Mouse (Mus musculus) forebrain, embryonic 11.5 days (tissue): ENCODE measurements around the gene Vill. TPM values are rescaled to one million over a fixed set of nuclear protein-coding genes. Genes with fewer than 3 reads are reported as not detected.

ENCODE experiments used
- ATAC-seq: fragments of 200-750 bp; cut with Nextera tagmentation; replicated peaks from 2 replicates; pipeline ENCODE4 v1.8.0; 2017; ENCODE audit warnings: moderate TSS enrichment; ENCODE audit not compliant: low FRiP score
- DNase-seq: peaks from one replicate; pipeline ENCODE4 v3.0.0-alpha.2; 2017; ENCODE audit warnings: low spot score
- H3K27ac ChIP-seq: fragments of 300-500 bp; sonication (generic); 2 replicates; pipeline ENCODE4 v1.5.1; 2014; ENCODE audit warnings: low read depth, low read length
- H3K27me3 ChIP-seq: fragments of 300-500 bp; sonication (generic); 2 replicates; pipeline ENCODE4 v1.6.1; 2014; ENCODE audit warnings: mild to moderate bottlenecking, low read length, mixed read lengths; ENCODE audit not compliant: control insufficient read depth, insufficient read depth
- H3K36me3 ChIP-seq: fragments of 300-500 bp; sonication (generic); 2 replicates; pipeline ENCODE4 v1.6.1; 2014; ENCODE audit warnings: mild to moderate bottlenecking, low read length, moderate library complexity, mixed read lengths; ENCODE audit not compliant: control insufficient read depth, insufficient read depth
- H3K4me1 ChIP-seq: fragments of 300-500 bp; sonication (generic); replicated peaks from 2 replicates; pipeline ENCODE4 v1.6.1; 2014; ENCODE audit warnings: low read length, mixed read lengths; ENCODE audit not compliant: control insufficient read depth, insufficient read depth
- H3K4me2 ChIP-seq: fragments of 300-500 bp; sonication (generic); 2 replicates; pipeline ENCODE4 v1.6.1; 2014; ENCODE audit warnings: low read depth, mild to moderate bottlenecking, low read length, moderate library complexity, mixed read lengths; ENCODE audit not compliant: severe bottlenecking
- H3K4me3 ChIP-seq: fragments of 300-500 bp; sonication (generic); 2 replicates; pipeline ENCODE4 v1.5.1; 2014; ENCODE audit warnings: low read depth, low read length
- H3K9ac ChIP-seq: fragments of 300-500 bp; sonication (generic); 2 replicates; pipeline ENCODE4 v1.6.1; 2014; ENCODE audit warnings: low read length
- H3K9me3 ChIP-seq: fragments of 300-500 bp; sonication (generic); 2 replicates; pipeline ENCODE4 v1.6.1; 2016; ENCODE audit warnings: low read length, mixed read lengths; ENCODE audit not compliant: control insufficient read depth
- WGBS: fragments of 180-500 bp; shearing (Covaris S2); extraction: QIAGEN DNeasy Blood & Tissue Kit; methylation state at CpG from one replicate; pipeline ENCODE4 v1.1.7; 2014; 5-methylcytosine and 5-hydroxymethylcytosine counted together
- polyA plus RNA-seq: library from polyadenylated mRNA; unstranded; fragments of >200 nt; fragmentation: Nextera tagmentation; extraction: Ambion mirVana; gene quantifications from 2 replicates; pipeline ENCODE4 v1.2.1, GENCODE M21; 2014

The Vill gene
- polyA plus RNA-seq, 1 experiment from 2014 or later = 8.6 TPM

DNA sequence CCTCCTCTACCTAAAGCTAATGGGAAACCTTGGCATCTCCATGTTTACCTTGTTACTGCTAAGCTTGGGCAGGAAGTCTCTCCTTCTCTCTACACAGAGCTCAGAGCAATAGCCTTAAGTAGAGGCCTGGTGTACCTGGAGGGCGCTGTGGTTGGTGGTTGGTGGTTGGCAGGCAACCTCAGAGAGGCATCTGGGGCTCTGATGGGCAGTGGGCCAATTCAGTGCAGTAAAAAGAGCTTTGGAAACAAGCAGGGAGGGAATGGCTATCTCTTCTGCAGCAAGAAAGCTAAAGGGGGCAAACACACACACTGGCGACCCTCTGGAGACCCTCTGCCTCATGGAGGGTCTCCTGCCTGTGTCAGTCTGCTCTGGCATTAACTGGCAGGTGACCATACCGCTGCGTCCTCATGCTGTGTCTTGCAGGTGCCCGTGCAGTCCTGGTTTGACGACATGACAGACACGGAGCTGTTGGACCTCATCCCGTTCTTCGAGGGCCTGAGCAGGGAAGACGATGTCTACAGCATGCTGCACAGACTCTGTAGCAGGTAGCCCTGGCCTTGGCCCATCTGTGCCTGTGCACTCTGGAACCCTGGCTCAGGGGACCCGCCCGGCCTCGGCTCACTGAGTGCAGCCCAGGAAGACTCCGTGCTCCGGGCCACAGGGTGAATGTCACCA, 12.3 kb upstream of the Vill start:
- no peak overlapping the region for H3K4me2 ChIP-seq
- H3K4me1 ChIP-seq = no peaks in the 10 kb centered on the region; the same call in 1 of the 2 replicates
- no peaks in the 10 kb centered on the region for H3K9me3 ChIP-seq
- H3K27me3 ChIP-seq = no peaks in the 10 kb centered on the region
- no peak overlapping the region for H3K4me3 ChIP-seq
- WGBS = 92% methylated on average over 15 of the region's 15 CpGs
- H3K36me3 ChIP-seq = no peaks in the 10 kb centered on the region
- H3K9ac ChIP-seq = no peak overlapping the region
- no peak for ATAC-seq
- no peak overlapping the region for H3K27ac ChIP-seq
- no peak for DNase-seq

GRCm38 (mm10) chr9:119048182-119048903, 4.2 kb upstream of the Vill start:
- no peak overlapping the region for H3K9ac ChIP-seq
- H3K9me3 ChIP-seq = no peaks in the 10 kb centered on the region
- H3K4me1 ChIP-seq = no peaks in the 10 kb centered on the region; the same call in 1 of the 2 replicates
- WGBS = 84% methylated on average over 11 of the region's 11 CpGs
- DNase-seq (no peak), ATAC-seq (no peak)
- H3K27me3 ChIP-seq = no peaks in the 10 kb centered on the region
- no peak overlapping the region for H3K27ac ChIP-seq
- no peaks in the 10 kb centered on the region for H3K36me3 ChIP-seq
- no peak overlapping the region for H3K4me3 ChIP-seq
- no peak overlapping the region for H3K4me2 ChIP-seq

DNA sequence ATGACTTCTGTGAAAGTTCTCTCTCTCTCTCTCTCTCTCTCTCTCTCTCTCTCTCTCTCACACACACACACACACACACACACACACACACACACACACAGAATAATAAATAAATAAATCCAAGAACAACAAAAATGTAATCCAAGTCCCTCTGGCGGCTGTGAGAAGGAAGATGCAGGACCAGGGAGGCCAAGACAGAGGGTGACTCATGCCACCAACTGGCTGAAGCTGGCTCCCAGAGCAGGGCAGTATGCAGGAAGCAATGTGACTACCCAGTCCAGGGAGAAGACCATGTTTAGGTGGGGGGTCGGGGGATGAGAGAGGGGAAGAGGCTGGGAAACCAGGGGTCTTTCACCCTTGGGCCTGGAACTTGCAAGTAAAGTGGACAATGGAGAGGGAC, 1.4 kb upstream of the Vill start:
- H3K27ac ChIP-seq = no peak overlapping the region

DNA sequence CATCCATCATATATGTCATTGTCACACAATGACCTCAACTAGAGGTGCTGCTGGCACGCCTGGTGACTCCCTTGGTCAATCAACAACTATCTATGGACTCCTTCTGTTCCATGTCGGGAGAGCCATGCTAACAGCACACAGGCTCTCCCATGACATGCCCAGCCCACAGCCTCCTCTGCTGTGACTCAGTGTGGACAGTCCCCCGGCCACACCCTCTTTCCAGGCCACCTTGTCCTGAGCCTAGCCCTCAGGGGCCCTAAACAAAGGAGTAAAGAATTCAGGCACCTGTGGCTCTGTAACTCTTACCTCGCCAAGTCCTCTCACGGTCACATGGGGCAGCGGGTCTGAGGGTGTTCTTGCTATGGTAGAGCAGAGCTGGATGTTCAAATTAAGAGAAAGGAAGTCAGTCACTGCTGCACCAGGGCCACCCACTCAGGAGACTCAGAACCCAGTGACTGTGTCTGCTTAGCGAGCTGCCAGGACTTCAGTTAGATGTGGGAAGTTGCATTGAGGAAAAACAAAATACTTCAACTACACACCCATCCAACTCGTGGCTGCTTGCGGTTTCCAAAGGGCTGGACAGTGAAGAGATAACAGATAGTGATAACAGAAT, 1.5 kb downstream of the Vill start:
- H3K27ac ChIP-seq = no peak overlapping the region
- no peak overlapping the region for H3K9ac ChIP-seq
- no peaks in the 10 kb centered on the region for H3K9me3 ChIP-seq
- H3K4me3 ChIP-seq = no peak overlapping the region
- WGBS = 80% methylated on average over 9 of the region's 9 CpGs
- no peaks in the 10 kb centered on the region; the same call in 1 of the 2 replicates for H3K27me3 ChIP-seq
- H3K4me2 ChIP-seq = no peak overlapping the region
- no peaks in the 10 kb centered on the region; the same call in none of the 2 replicates for H3K4me1 ChIP-seq
- DNase-seq = no peak
- H3K36me3 ChIP-seq = no peaks in the 10 kb centered on the region
- no peak for ATAC-seq

More for the DNA sequence above, 1.4 kb upstream of the Vill start:
- H3K36me3 ChIP-seq = no peaks in the 10 kb centered on the region
- ATAC-seq = no peak
- no peak overlapping the region for H3K9ac ChIP-seq
- H3K4me3 ChIP-seq = no peak overlapping the region
- no peak overlapping the region for H3K4me2 ChIP-seq
- DNase-seq = no peak
- no peaks in the 10 kb centered on the region; the same call in none of the 2 replicates for H3K4me1 ChIP-seq
- WGBS = 74% methylated on average over 2 of the region's 2 CpGs
- no peaks in the 10 kb centered on the region for H3K9me3 ChIP-seq
- H3K27me3 ChIP-seq = no peaks in the 10 kb centered on the region

DNA sequence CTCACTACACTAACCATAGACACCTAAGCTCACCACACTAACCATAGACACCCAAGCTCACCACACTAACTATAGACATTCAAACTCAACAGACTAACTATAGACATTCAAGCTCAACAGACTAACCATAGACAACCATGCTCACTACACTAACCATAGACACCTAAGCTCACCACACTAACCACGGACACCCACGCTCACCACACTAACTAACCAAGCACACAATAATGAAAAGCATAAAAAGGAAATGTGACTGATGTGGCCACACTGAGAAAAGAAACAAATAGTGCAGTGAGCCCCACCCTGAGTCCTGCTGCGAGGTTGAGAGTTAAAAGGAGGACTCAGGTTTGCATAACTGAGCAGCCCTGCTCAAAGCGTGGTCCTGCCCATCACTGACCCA, 2.8 kb downstream of the Vill start:
- WGBS = 92% methylated on average over 4 of the region's 4 CpGs
- no peaks in the 10 kb centered on the region; the same call in 1 of the 2 replicates for H3K27me3 ChIP-seq
- ATAC-seq (no peak), DNase-seq (no peak)
- no peak overlapping the region for H3K4me3 ChIP-seq
- H3K4me1 ChIP-seq = no peaks in the 10 kb centered on the region; the same call in none of the 2 replicates
- no peak overlapping the region for H3K27ac ChIP-seq
- H3K9me3 ChIP-seq = no peaks in the 10 kb centered on the region
- H3K9ac ChIP-seq = no peak overlapping the region
- no peaks in the 10 kb centered on the region for H3K36me3 ChIP-seq
- no peak overlapping the region for H3K4me2 ChIP-seq

- Histone ChIP-seq H3K4me1 (no peaks in the 10 kb centered on the region; the same call in none of the 2 replicates), H3K9me3 (no peaks in the 10 kb centered on the region), H3K27ac (no peak overlapping the region), H3K4me2 (no peak overlapping the region), H3K36me3 (no peaks in the 10 kb centered on the region), H3K4me3 (no peak overlapping the region), H3K9ac (no peak overlapping the region), H3K27me3 (no peaks in the 10 kb centered on the region; the same call in 1 of the 2 replicates)
- no peak for ATAC-seq
- no peak for DNase-seq
- whole genome bisulfite sequencing = 84% methylated on average over 7 of the region's 7 CpGs
Measured at GRCm38 (mm10) chr9:119058245-119058644, 5.7 kb downstream of the Vill start.

DNA sequence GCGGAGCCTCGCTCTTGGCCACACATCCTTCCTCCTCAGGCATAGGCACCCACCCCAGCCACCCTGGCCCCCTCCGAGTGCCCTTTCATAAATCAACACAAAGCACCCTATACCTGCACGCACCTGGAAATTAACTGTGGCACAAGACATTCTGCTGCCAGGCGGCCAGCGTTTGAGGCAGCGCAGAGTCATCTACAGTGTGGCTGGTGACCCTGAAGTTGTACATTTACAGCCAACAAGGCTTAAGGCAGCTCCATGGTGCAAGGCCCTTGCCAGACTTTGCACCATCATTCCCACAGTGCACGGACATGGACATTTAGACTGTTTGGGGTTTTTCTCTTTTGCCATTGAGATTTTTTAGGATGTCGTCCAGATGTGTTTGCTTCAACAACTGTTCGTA, 8.1 kb downstream of the Vill start:
- Histone ChIP-seq H3K27me3 (no peaks in the 10 kb centered on the region; the same call in 1 of the 2 replicates), H3K4me3 (no peak overlapping the region), H3K36me3 (no peaks in the 10 kb centered on the region), H3K4me1 (no peaks in the 10 kb centered on the region; the same call in 1 of the 2 replicates), H3K9me3 (no peaks in the 10 kb centered on the region), H3K27ac (no peak overlapping the region), H3K4me2 (no peak overlapping the region), H3K9ac (no peak overlapping the region)
- 91% methylated on average over 10 of the region's 10 CpGs for WGBS
- ATAC-seq = no peak
- no peak for DNase-seq

DNA sequence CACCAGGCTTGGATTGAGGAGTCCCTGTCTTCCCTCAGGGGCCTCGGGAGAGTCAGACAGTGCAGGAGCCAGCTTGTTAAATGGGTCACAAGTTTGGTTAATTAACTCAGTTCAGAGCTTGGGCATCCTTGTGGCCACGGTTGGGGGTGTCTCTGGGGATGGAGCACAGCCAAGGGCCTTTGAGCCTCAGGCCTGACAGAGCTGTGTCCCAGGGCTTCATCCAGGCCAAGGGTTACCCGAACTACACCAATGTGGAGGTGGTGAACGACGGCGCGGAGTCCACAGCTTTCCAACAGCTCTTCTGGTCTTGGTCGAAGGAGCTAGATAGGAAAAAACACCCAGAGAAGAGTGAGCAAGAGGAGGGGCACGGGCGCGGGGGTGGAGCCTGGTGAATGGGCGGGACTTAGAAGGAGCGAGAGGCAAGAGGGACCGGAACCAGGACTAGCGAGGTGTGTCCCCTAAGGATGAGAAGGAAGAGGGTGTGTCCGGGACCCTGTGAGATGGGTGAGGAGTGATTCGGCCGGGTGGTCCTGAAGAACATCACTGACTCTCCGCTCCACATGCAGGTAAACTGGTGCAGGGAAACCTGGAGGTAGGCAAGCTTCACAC, 10.6 kb downstream of the Vill start:
- WGBS = 33% methylated on average over 19 of the region's 19 CpGs
- Histone ChIP-seq H3K36me3 (no peaks in the 10 kb centered on the region), H3K4me1 (no peaks in the 10 kb centered on the region), H3K27ac (no peak overlapping the region), H3K9ac (no peak overlapping the region), H3K4me3 (no peak overlapping the region), H3K9me3 (no peaks in the 10 kb centered on the region), H3K4me2 (no peak overlapping the region), H3K27me3 (no peaks in the 10 kb centered on the region)
- ATAC-seq (0 out of 2 replicates have a peak, but pooled peaks have one; percentile 37), DNase-seq (no peak)
